Mouse (Mus musculus): ENCODE data around the gene Krtap4-16.
"Not testable (repeated sequence)": the region's sequence is repeated elsewhere in the genome, so short reads cannot be mapped to it uniquely, and the experiment has no call there.

Krtap4-16 gene

DNA sequence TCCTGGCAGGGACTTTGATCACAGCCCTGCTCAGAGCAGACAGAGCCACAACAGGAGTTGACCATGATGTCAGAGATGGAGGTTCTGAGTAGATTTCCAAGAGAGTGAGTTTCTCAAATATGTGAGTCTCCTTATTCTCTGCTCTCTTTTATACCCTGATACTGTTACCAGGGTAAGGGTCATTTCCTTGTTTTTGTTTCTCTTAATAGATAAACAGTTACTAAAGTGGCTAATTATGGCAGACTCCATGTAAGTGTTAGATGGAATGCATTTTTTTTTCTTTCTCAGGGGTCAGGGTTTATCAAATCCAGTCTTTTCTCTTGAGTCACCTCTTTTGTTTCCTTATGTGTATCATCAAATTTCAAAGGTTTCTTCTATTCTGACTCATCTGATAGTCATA is at the start of gene Krtap4-16:
TSS of gene Krtap4-16 (minus strand) at position 101 of the 400 bp plus-strand sequence.
- DNase-seq = no peak

DNA sequence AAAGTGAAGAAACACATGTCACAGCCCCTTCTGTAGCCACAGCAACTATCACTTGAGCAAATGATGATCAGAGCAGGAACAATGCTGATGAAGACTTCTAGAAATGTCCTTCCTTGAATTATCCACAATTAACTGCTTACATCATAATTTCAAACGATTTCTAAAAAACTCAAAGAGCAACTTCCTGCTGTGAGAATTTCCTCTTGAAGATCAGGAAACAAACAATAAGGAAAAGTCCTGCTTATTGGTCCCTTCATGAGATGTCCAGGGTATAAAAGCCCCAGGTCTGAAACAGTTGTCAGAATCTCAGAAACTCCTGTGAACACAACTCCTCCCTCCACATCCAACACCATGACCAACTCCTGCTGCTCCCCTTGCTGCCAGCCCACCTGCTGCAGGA is 27.5 kb upstream of the Krtap4-16 start, which contains the start of gene Gm11567:
TSS of gene Gm11567 (plus strand) at position 301 of the 400 bp plus-strand sequence.
- not testable (repeated sequence) for DNase-seq

GRCm38 (mm10) chr11:99873089-99873488 is 21.7 kb upstream of the Krtap4-16 start, which contains the start of gene Krtap9-1:
TSS of gene Krtap9-1 (plus strand) at chr11:99873389.
- DNase-seq = not testable (repeated sequence)

- not testable (repeated sequence) for DNase-seq
Measured at GRCm38 (mm10) chr11:99864176-99864575, 12.8 kb upstream of the Krtap4-16 start, which contains the start of gene Gm11559. TSS of gene Gm11559 (plus strand) at chr11:99864476.

DNA sequence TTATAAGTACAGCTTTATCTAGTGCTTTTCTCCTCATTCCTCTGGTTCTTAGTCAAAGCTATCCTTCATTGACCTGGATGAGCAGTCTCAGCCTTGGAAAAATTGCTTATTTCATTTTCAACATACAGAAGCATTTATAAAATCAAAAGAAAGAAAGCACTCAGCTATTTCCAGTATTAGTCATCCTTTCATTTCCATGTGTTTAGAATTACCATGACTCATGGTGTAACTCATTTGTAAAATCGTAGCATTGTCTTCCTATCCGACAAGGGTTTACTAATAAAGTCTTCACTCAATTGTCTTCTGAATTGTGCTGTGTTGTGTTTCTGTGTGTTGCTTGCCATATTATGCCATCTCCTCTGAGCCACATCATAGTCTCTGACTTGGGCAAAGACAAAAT is 7.4 kb upstream of the Krtap4-16 start:
- no peak for DNase-seq

DNA sequence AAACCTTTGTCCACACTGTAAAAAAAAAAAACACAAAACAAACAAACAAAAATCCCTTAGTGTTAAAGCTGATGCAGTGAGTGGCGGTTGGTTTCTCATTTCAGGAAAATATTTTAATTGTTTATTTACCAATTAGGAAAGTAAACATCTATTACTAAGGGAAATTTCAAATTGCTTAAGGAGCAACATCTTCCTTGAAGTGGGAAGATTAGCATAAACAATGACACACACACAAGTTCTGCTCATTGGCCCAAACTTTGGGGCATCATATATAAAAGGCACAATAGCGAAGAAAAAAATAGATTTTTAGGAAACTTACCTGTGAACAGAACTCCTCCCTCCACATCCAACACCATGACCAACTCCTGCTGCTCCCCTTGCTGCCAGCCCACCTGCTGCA is 6.2 kb upstream of the Krtap4-16 start, which contains the start of gene Gm11568:
TSS of gene Gm11568 (plus strand) at position 301 of the 400 bp plus-strand sequence.
- DNase-seq = no peak

GRCm38 (mm10) chr11:99854121-99854520 is 2.7 kb upstream of the Krtap4-16 start:
- peak in 1 of 2 experiments; percentile 19 for DNase-seq

GRCm38 (mm10) chr11:99846746-99847145 is 4.7 kb downstream of the Krtap4-16 start:
- DNase-seq = no peak

DNA sequence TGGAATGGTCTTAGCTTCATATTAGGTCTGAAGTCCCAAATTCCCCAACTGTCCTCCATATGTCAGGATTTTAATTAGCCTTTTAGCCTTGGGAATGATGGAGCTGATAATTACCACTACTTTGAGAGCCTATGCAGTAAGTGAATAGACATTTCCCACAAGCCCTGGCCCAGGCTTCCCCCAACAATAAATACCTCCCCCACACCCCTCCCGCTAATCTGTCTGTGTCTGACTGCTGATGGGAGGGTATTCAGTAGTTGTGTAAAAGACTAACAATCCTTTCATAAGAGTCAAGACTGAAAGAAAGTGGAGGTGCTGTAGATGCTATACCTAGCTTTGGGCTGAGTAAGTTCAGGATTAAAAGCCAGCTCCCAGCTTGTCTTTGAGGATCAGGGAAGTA is 9.2 kb downstream of the Krtap4-16 start:
- no peak for DNase-seq

DNA sequence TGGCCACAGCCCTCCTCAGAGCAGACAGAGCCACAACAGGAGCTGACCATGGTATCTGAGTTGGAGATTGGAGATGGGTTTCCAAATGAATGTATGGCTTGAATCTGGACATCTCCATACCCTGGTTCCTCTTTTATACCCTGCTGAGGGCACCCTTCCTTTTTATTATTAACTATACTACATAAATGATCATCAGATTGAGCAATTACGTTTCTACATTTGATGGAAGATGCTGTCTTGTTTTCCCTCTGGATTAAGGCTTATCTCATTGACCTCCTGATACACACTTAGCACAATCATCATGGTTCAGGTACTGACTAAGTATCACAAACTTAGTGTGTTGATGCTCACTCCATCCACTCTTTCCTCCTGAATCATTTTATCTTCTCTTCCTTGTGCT is 13.4 kb downstream of the Krtap4-16 start, which contains the start of gene 2300003K06Rik:
TSS of gene 2300003K06Rik (minus strand) at position 101 of the 400 bp plus-strand sequence.
- DNase-seq = no peak

- not testable (repeated sequence) for DNase-seq
Measured at GRCm38 (mm10) chr11:99815566-99815965, 35.8 kb downstream of the Krtap4-16 start, which contains the start of gene Gm11564. TSS of gene Gm11564 (minus strand) at chr11:99815666.

DNA sequence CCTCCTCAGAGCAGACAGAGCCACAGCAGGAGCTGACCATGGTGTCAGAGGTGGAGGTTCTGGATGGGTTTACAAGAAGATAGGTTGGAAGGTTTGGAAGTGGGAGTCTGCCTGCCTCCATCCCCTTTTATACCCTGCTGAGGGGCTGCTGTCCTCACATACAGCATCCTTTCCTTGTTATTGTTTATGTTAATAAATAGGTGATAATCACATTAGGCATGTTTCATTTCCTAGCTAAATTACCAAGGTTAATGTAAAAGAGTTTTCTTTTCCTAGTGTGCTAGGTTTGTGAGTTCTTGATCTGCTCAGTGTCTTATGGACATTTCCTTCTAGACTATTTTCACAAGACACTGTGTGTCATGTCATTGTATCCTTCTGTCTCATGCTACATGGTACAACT is 41.6 kb downstream of the Krtap4-16 start, which contains the start of gene Krtap4-13:
TSS of gene Krtap4-13 (minus strand) at position 101 of the 400 bp plus-strand sequence.
- not testable (repeated sequence) for DNase-seq

DNA sequence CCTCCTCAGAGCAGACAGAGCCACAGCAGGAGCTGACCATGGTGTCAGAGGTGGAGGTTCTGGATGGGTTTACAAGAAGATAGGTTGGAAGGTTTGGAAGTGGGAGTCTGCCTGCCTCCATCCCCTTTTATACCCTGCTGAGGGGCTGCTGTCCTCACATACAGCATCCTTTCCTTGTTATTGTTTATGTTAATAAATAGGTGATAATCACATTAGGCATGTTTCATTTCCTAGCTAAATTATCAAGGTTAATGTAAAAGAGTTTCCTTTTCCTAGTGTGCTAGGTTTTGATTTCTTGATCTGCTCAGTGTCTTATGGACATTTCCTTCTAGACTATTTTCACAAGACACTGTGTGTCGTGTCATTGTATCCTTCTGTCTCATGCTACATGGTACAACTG is 47.1 kb downstream of the Krtap4-16 start, which contains the start of gene Gm11554:
TSS of gene Gm11554 (minus strand) at position 101 of the 400 bp plus-strand sequence.
- DNase-seq = not testable (repeated sequence)

All from lung, postnatal 4 days (tissue).